Mouse (Mus musculus) brain, embryonic 18.5 days (tissue): ENCODE data around the gene Vsig8.

ENCODE experiments used
- DNase-seq: peaks from one replicate; pipeline ENCODE4 v3.0.0-alpha.2; 2012; ENCODE audit warnings: low read depth, low spot score

Vsig8 gene

DNA sequence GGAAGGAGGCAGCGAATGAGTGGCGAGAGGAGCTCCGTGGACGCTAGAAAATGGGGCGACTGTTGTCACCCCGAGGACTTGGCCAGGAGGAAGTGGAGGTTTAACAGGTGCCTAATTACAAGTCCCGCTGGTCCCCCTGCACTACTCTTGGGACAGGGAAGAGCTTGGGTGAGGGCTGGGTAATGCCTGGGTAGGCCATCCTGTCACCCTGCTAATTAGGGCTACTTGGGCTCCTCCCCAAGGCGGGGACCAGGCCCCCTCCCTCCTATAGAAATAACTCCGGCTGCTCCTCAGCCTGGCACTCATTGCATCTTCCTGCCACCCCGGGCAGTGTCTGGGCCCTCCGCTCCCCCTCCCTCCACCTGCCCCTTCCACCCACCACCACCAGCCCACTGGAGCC lies at the start of gene Vsig8:
TSS of gene Vsig8 (plus strand) at position 301 of the 400 bp plus-strand sequence.
- no peak for DNase-seq

DNA sequence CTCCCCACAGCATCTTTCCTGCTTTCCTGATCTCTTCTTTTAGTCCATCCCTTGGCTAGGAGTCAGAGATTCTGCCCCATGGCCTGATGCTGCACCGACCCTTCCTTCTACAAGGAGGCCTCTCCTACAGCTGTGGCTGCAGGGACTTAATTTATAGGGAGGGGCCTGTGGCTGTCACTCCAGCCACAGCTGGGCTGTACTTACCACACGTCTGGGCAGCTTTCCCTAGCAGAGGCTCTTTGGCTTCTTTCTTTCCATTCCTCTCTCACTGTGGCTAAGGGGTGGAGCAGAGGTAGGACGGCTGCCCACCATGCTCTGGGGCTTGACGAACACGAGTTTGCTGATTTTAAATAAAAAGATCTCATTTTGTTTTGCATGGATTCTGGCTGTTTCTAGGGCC lies 48.7 kb upstream of the Vsig8 start:
- no peak for DNase-seq

DNA sequence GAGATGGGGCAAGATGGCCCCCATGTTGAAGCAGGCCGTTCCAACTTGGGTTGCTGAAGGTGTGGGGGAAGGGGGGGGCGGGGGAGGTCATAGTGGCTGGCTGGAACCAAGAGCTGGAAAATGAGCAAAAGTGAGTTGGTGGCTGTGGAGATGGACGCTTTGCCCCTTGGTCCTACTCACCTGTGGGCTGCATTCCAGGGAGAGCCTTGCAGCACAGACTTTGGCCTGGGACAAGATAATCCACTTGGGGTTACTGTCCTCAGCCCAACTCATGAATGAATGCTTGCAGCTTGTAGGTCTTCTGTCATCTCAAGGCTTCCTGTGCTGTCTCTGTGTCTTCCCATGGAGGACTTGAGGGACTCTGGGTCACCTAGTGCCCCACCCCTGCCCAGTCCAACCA lies 48.0 kb upstream of the Vsig8 start:
- no peak for DNase-seq

DNA sequence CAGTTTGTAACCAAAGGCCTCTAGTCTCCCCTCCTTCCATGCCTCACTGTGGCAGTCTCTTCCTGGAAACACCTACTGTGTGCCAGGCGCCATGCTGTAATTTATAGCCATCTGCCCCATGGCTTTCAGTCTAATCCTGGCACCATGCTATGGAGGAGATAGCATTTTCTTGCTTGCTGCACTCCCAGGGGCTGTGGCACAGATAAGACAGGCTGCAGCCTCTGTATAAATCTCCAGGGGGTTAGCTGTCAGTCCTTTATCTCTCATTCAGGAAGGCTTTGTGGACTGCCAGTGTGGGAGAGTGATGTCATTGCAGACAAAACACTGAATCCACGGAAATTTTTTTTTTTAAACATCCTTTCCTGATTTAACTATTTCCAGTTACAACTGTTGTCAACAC lies 47.6 kb upstream of the Vsig8 start:
- no peak for DNase-seq

DNA sequence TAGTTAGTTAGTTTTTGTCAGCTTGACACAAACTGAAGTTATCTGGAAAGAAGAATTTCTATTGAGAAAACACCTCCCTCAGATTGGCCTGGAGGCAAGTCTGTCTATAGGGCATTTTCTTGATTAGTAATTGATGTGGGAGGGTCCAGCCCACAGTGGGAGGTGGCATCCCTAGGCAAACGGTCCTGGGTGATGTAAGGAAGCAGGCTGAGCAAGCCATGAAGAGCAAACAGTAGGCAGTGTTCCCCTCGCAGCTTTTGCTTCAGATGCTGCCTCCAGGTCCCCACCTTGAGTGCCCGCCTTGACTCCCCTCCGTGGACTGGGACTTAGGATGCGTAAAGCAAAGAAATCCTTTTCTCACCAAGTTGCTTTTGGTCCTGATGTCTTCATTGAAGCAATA lies 46.5 kb upstream of the Vsig8 start:
- no peak for DNase-seq

DNA sequence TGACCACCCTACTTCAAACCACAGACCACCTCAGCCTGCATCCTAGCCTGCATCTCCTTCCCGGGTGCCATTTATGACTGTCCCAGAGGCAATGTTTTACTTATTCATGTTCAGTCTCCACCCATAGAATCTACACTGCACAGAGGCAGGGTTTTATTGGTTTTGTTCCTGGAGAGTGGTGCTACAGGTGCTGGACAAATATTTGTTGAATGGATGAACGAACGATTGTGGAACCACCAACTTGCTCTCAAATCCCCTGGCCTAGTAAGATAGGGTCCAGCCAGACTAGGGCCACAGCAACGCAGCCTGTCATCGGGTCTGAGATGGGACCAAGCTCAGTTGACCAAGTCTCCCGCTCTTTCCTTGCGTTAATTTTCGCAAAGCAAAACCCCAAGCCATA lies 45.8 kb upstream of the Vsig8 start:
- DNase-seq: no peak

DNA sequence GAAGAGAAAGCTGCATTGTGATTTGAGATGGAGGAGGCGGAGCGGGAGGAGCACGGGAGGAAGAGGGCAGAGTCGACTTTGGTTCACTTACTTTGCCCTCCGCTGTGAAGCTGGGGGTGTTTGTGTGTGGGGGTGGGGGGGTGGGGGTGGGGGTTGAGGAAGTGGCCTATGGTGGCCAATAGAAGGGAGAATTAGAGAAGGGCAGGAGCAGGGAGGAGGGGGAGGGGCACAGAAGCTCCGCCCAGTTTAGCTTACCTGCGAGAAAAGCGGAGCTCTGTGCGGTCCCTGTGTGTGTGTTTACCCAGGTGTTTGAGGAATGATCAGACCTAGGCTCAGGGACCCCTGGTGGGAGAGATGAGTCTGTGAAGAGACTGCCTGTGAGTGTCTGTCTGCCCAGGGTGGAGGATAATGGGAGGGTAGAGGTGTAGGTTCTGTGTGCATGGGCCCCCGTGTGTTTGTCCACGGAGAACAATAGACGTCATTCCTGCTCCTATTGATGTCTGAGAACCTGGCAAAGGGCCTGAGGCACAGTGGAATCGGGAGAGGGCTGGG lies 45.2 kb upstream of the Vsig8 start:
- DNase-seq: no peak

GRCm38 (mm10) chr1:172512962-172513361 lies 42.8 kb upstream of the Vsig8 start:
- DNase-seq: no peak

DNA sequence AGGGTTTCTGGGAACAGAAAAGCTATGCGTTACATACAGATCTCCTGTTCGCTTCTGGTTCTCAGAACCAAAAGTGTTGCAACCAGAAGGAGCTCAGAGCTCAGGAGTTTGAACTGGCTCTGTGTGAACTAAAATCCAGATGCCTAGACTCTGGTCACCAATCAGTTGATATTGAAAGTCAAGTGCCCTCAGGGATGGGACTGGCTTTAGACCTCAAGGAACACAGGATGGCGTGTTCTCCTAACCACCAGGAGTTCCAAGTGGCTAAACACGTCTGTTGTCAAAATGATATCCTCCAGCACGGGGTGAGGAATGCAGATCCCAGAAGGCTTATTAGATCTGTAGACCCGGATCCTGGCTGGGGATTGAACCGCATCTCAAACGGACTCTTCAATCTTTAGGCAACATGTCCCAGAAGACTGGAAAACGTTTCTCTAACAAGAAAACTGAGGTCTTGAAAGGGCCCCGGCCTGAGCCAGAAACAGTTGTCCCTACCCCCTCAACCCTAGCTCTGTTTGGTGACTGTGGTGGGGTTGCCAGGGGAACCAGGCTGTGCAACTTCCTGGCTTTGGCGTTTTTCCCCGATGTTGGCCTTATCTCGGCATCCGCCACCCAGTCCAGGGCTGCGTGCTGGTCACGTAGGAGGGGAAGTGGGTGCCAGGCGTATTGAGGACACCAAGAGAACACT lies 42.1 kb upstream of the Vsig8 start:
- no peak for DNase-seq

DNA sequence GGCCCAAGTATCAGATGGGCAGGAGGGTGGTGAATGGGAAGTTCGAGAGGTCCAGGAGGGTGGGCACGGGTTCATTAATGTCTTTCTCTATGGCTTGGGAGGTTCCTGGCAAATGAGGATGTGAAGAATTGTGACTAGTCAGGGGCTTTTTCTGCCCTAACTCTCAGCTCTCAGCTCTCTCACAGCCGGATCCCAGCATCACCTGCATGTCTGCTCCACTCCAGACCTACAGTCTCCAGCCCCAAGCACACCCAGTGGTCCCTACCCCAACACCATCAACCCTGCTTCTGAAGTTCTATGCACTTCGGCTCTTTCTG lies 41.6 kb upstream of the Vsig8 start:
- DNase-seq: no peak

DNA sequence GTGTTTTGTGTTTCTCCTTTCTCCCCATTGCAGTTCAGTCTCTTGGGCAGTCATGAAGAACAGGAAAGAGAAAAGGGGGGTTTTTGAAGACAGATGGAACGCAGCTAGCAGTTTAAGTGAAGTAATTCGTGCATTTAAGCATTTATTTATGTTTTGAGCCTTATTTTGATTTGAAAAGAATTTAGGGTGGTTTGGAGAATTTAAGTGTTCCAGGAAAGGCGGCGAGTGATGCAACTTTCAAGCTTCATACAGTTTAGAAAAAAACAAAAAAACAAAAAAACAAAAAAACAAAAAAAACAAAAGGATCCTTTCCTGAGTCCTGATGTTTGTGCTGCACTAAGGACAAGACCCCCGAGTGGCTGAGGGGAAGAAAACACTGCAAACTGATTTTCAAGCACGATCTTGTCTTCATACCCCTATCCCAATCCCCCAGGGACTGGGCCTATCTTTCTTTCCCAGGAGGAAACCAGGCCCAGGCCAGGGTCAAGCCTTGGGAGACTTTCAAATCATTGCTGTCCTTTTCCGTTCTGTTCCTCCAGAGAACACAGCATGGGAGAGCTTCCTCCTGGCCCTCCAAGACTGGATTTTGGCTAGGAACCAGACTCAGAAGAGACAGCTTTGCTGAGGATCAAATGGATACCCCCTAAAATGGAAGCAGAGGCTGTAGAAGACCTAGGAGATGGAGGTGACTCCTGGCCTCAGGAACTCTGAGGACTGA lies 41.0 kb upstream of the Vsig8 start:
- DNase-seq: no peak

DNA sequence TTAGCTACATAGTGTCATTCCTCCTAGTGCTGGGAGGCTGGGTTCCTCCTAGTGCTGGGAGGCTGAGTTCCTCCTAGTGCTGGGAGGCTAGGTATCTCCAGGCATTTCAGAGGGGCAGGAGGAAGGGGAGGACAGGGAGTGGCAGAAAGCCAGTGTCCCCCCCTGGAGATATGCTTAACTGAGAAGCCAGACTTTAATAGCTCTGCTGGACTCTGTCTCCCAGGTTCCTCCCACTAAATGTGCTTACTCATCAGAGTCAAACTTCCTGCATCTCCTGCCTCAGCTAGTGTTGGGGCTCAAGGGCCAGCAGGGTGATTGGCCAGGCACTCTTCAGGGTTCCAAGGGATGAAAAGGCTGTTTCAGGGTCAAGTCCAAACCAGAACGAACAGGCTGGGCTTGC lies 40.3 kb upstream of the Vsig8 start:
- DNase-seq: no peak

DNA sequence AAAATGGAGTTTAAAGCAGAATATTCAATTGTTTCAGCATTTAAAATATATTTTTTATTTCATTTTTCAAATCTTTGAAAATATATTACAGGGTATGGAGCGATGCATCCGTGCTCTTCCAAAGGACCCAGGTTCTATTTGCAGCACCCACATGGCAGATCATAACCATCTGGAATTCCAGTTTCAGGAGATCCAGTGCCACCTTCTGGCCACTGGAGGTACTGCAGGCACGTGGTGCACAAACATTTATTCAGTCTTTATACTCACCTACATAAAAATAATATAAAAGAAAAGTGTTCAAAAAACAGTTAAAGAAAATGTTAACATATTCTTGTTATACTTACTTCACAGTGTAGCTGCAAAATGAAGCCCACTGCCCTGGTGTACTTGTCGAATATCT lies 37.7 kb upstream of the Vsig8 start:
- no peak for DNase-seq

- DNase-seq: no peak
Measured at GRCm38 (mm10) chr1:172519644-172520043, 36.1 kb upstream of the Vsig8 start.

GRCm38 (mm10) chr1:172520576-172521440 lies 34.9 kb upstream of the Vsig8 start, which contains the start of gene Cfap45:
Cfap45 (plus strand) TSS chr1:172520801.
- peak; percentile 80 for DNase-seq

GRCm38 (mm10) chr1:172522524-172522923 lies 33.2 kb upstream of the Vsig8 start:
- DNase-seq: no peak

DNA sequence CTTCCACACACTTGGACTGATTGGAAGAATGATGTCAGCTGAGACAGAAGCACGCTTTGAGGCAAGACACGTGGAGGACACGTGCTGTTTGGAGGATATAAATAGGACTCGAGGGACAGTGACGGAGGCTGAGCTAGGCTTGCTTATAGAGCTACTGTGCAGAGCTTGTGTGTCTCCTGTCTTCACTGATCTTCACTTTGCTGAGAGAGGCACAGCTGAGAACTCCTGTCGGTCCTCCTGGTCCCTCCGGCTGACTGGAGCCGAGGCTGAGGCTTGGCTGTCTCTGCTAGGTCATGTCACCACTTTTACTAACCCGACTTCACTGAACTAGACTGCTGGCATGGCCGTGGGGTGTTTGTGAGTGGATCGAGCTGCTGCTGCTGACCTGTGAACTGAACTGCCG lies 32.0 kb upstream of the Vsig8 start:
- DNase-seq: no peak

DNA sequence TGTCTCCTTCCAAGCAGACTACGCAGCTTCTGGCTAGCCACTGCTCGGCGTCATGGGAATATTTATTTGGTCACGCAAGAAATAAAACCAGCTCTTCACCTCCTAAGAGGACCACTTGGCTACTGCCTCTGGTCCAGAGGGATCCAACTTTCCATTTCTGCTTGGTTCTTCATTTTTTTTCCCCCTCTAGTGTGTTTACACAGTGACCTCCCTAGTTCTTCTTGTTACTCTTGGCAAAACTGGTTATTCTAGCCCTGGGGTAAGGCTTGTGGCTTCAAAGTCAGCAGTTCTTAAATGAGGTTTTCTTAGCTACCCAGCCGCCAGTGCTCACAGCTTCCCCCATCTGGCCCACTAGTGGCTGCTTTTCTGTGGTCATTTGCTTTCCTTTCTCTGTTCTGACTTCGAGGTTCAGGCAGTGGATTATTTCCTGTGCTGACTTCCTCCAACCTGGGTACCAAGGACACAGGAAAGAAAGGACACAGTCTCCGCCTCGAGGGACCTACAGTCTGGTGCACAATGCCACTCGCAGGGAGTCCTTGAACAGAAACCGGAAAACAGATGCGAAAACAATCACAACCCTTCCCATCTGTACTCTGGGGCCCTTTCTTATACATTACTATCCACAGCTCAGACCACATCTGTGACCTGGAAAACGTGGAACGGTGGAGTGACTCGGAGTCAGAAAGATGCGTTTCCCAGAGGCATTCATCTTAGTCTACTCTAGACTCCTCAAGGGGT lies 30.5 kb upstream of the Vsig8 start:
- DNase-seq: no peak

GRCm38 (mm10) chr1:172525971-172526370 lies 29.8 kb upstream of the Vsig8 start:
- no peak for DNase-seq

DNA sequence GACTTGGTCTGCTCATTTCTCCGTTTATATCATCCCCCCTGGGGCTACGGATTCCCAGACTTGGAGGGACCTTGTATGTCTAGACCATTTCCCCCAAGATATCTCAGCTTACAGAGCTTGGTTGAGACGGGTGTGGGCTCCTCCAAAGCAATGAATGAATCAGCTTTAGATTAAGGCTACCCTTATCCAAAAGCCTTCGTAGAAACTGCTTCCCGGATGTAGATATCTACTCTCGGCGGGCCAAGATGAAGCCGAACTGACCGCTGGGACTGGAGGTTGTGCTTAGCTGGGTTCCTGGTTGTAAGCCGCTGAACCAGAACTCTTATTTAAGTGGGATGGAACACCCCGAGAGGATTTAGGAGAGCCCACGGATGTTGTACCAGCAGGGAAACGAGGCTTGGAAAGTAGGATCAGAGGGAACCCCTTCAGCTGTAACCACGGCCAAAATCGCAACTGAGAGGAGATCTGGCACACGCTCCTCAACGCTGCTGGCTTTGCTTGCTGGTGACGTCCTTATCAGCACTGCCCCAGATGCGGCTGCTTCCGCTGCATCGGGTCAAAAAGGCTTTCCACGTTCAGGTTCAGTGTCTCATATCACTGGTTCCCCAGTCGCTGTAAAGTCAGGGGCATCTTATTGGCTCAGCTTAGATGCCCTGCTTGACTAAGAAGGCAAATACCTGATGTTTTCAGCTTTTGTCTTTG lies 29.2 kb upstream of the Vsig8 start:
- DNase-seq: no peak

DNA sequence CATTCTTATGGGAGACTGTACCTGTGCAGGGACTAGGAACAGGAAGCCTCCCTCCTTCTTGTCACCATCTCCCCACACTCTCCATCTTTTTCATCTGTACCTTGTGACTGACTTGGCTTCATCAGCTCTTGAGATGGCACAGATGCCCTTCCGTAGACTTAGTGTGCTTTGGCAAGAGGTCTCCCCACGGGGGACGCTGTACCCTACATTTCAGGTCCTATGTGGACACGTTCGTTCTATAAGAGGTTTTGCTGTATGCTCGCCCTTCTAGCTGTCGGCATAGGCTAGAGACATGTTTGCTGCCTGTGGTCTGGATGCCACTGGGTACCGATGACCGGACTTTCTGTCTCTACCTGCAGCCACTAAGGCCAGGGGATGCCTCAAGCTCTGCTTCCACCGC lies 28.3 kb upstream of the Vsig8 start:
- no peak for DNase-seq
